Mouse (Mus musculus): Measurements from ENCODE around the gene Gm5460. TPM values are rescaled to one million over a fixed set of nuclear protein-coding genes. Genes with fewer than 3 reads are reported as not detected.

Gene Gm5460
- polyA plus RNA-seq, 1 experiment from 2014 or later = not detected

DNA sequence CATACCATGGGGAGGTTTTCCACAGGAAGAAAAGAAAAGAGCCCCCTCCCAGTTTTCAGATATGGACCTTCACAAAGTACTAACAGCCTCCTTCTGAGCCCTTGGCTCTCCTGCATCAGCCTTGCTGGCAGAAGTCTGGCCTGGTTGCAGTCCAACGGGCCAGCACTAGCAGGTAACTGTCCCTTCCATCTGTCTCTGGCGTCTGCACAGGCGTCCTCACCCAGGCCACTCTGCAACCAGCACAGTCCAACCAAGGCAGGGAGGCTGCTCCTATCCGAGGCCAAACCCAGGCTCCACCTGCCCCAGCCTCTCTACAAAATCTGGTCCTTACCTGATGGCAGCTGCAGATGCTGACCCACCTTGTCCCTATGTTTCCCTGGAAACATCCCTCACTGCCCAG, 24.6 kb upstream of the Gm5460 start:
- DNase-seq (ENCODE audit: low spot score) (no peak), ATAC-seq (ENCODE audit: low FRiP score, low TSS enrichment) (no peak)
- H3K4me2 ChIP-seq (replicated peaks; ENCODE audit: low read depth) = no peak overlapping the region
- no peak for TF ChIP-seq EP300 (optimal IDR thresholded peaks at IDR 0.05)
- TF ChIP-seq CTCF (IDR thresholded peaks at IDR 0.05; ENCODE audit: low read depth) = no peak
- 65% methylated on average over 4 of the region's 4 CpGs for WGBS
- no peaks in the 10 kb centered on the region for H3K36me3 ChIP-seq (ENCODE audit: control insufficient read depth, insufficient read depth, low read length)
- no peak overlapping the region for H3K9ac ChIP-seq (ENCODE audit: low read length)
- H3K27ac ChIP-seq (replicated peaks) = no peak overlapping the region
- H3K4me3 ChIP-seq (ENCODE audit: low read depth, low read length) = no peak overlapping the region
- no peaks in the 10 kb centered on the region for H3K4me1 ChIP-seq (replicated peaks; ENCODE audit: control insufficient read depth, insufficient read depth)
- no peaks in the 10 kb centered on the region for H3K9me3 ChIP-seq (ENCODE audit: control insufficient read depth, low read length)
- H3K27me3 ChIP-seq (ENCODE audit: control insufficient read depth, insufficient read depth, low read length) = no peaks in the 10 kb centered on the region

DNA sequence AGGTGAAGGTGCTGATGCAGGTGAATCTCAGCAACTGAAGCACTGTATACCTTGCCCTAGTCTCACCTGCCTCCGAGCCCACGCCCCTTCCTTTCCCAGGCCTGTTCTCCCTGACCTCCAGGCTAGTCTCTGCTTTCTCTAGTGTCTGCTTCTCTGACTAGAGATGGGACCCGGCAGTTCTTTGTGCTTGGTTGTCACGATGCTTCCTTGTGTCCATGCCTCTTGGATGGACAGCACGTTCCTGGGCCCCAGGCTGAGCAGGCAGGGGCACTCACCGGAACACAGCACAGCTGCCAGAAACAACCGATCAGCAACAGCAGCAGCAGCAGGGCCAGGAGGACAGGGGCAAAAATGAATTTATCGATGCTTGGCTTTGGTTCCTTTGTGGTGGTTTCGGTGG, 23.5 kb upstream of the Gm5460 start:
- Histone ChIP-seq H3K4me2 (replicated peaks; ENCODE audit: low read depth) (no peak overlapping the region), H3K4me3 (ENCODE audit: low read depth, low read length) (no peak overlapping the region), H3K27ac (replicated peaks) (no peak overlapping the region), H3K4me1 (replicated peaks; ENCODE audit: control insufficient read depth, insufficient read depth) (no peaks in the 10 kb centered on the region), H3K36me3 (ENCODE audit: control insufficient read depth, insufficient read depth, low read length) (no peaks in the 10 kb centered on the region), H3K9me3 (ENCODE audit: control insufficient read depth, low read length) (no peaks in the 10 kb centered on the region), H3K9ac (ENCODE audit: low read length) (no peak overlapping the region), H3K27me3 (ENCODE audit: control insufficient read depth, insufficient read depth, low read length) (no peaks in the 10 kb centered on the region)
- 86% methylated on average over 9 of the region's 9 CpGs for WGBS
- ATAC-seq (ENCODE audit: low FRiP score, low TSS enrichment) (no peak), DNase-seq (ENCODE audit: low spot score) (no peak)
- TF ChIP-seq CTCF (IDR thresholded peaks at IDR 0.05; ENCODE audit: low read depth) (no peak), EP300 (optimal IDR thresholded peaks at IDR 0.05) (no peak)

DNA sequence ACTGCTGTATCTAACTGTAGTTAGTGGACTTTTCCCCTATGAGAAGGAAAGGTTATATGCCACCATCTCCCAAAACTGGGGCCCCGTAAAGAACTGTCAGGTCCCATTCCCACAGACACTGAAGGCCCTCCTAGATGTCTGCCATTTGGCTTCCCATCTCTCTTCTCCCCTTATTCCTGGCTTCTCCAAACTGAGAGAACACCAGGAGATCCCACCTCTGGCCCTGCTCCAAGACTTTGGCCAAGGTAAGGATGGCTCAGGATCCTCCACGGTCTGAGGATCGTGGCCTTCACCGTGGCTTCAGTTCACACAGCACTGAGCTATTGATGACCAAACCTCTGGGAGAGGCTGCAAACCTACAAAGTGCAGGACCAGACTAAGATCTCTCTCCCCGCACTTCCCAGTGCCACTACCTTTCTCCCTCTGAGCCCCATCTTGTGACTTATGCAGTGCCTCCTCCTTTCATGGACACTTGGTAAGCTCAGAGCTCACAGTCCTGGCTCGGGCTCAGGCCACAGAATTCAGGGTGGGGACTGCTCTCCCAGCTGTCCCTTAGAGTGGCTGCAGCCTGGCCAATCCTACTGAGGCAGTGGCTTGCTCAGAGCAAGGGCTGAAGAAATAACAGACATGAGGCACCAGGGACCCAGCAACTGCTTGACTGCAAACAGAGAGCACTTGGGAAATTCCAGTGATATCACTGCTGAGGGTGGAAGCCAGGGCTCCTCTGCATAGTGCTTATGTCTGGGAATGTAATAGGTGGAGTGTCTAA, 22.9 kb upstream of the Gm5460 start:
- no peak overlapping the region for H3K27ac ChIP-seq (replicated peaks)
- ATAC-seq (ENCODE audit: low FRiP score, low TSS enrichment) (no peak), DNase-seq (ENCODE audit: low spot score) (no peak)
- H3K9ac ChIP-seq (ENCODE audit: low read length) = no peak overlapping the region
- no peaks in the 10 kb centered on the region for H3K9me3 ChIP-seq (ENCODE audit: control insufficient read depth, low read length)
- H3K27me3 ChIP-seq (ENCODE audit: control insufficient read depth, insufficient read depth, low read length) = no peaks in the 10 kb centered on the region
- no peaks in the 10 kb centered on the region for H3K4me1 ChIP-seq (replicated peaks; ENCODE audit: control insufficient read depth, insufficient read depth)
- no peak overlapping the region for H3K4me3 ChIP-seq (ENCODE audit: low read depth, low read length)
- TF ChIP-seq CTCF (IDR thresholded peaks at IDR 0.05; ENCODE audit: low read depth) (no peak), EP300 (optimal IDR thresholded peaks at IDR 0.05) (no peak)
- H3K4me2 ChIP-seq (replicated peaks; ENCODE audit: low read depth) = no peak overlapping the region
- 83% methylated on average over 6 of the region's 6 CpGs for WGBS
- H3K36me3 ChIP-seq (ENCODE audit: control insufficient read depth, insufficient read depth, low read length) = no peaks in the 10 kb centered on the region

DNA sequence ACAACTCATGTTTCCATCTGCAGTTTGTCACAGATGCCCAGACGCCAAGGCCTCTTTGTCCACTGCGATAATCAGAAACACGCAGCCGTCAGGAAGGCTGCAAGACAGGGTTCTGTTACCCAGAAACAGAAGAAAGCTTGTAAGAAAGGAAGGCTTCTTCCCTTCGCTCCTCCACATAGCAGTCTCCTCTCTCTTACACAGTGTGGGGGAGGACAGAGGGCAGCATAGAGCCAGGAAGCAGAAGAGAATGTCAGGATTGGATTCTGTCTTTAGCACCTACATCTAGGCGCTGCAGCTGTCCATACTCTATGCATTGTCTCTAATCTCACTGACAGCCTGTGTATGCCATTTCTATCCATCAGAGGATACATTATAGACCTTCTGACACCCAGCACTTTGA, 19.1 kb upstream of the Gm5460 start:
- Histone ChIP-seq H3K27me3 (ENCODE audit: control insufficient read depth, insufficient read depth, low read length) (no peaks in the 10 kb centered on the region), H3K27ac (replicated peaks) (no peak overlapping the region), H3K9ac (ENCODE audit: low read length) (no peak overlapping the region), H3K36me3 (ENCODE audit: control insufficient read depth, insufficient read depth, low read length) (no peaks in the 10 kb centered on the region), H3K4me3 (ENCODE audit: low read depth, low read length) (no peak overlapping the region), H3K4me1 (replicated peaks; ENCODE audit: control insufficient read depth, insufficient read depth) (no peaks in the 10 kb centered on the region), H3K9me3 (ENCODE audit: control insufficient read depth, low read length) (no peaks in the 10 kb centered on the region), H3K4me2 (replicated peaks; ENCODE audit: low read depth) (no peak overlapping the region)
- DNase-seq (ENCODE audit: low spot score) (no peak), ATAC-seq (ENCODE audit: low FRiP score, low TSS enrichment) (no peak)
- TF ChIP-seq EP300 (optimal IDR thresholded peaks at IDR 0.05) (no peak), CTCF (IDR thresholded peaks at IDR 0.05; ENCODE audit: low read depth) (peak; percentile 21; the same call in 1 of the 2 replicates)
- WGBS = 52% methylated on average over 6 of the region's 6 CpGs

DNA sequence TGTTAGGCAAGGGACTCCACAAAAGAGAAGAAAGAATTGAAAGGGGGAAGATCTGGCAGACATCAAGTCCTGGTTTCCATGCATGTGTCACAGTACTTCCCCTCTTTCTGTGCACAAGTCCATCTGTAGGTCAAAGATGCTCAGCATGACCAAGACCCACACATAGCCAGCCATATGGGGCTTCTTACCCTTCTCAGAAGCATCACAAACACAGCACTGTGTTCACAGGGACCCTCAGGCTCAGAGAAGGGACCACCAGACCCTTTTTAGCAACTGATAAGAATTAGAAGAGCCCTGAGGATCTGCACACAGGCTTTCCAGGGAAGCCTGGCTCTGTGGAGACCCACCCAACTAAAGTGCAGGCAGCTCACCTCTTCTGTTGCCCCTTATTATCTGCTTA, 16.5 kb upstream of the Gm5460 start:
- TF ChIP-seq EP300 (optimal IDR thresholded peaks at IDR 0.05) (no peak), CTCF (IDR thresholded peaks at IDR 0.05; ENCODE audit: low read depth) (no peak)
- no peaks in the 10 kb centered on the region for H3K27me3 ChIP-seq (ENCODE audit: control insufficient read depth, insufficient read depth, low read length)
- no peak overlapping the region for H3K9ac ChIP-seq (ENCODE audit: low read length)
- H3K4me1 ChIP-seq (replicated peaks; ENCODE audit: control insufficient read depth, insufficient read depth) = no peaks in the 10 kb centered on the region
- H3K4me3 ChIP-seq (ENCODE audit: low read depth, low read length) = no peak overlapping the region
- no peaks in the 10 kb centered on the region for H3K9me3 ChIP-seq (ENCODE audit: control insufficient read depth, low read length)
- H3K4me2 ChIP-seq (replicated peaks; ENCODE audit: low read depth) = no peak overlapping the region
- DNase-seq (ENCODE audit: low spot score) (no peak), ATAC-seq (ENCODE audit: low FRiP score, low TSS enrichment) (no peak; the same call in 1 of the 2 replicates)
- no peaks in the 10 kb centered on the region for H3K36me3 ChIP-seq (ENCODE audit: control insufficient read depth, insufficient read depth, low read length)
- H3K27ac ChIP-seq (replicated peaks) = no peak overlapping the region

DNA sequence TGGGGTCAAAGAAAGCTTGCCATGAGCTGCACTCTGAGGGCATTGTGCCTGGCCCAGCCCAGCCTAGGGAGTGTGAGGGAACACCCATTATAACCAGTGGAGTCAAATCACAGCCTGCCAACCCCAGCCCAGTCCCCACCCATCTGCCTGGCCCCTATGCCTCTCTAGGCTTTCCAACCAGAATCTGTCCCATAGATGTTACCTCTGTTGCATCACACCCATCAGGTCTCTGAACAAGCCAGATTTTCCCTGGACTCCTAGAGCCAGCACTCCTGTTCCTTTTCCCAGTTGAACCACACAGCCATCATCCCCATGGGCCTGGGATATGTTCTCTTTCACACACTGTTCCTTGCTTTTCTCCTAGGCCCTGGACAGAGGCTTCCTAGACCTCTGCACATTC, 15.1 kb upstream of the Gm5460 start:
- no peak for DNase-seq (ENCODE audit: low spot score)
- TF ChIP-seq EP300 (optimal IDR thresholded peaks at IDR 0.05) (no peak), CTCF (IDR thresholded peaks at IDR 0.05; ENCODE audit: low read depth) (no peak)
- ATAC-seq (ENCODE audit: low FRiP score, low TSS enrichment) = no peak

More for the DNA sequence above, 15.1 kb upstream of the Gm5460 start:
- no peaks in the 10 kb centered on the region for H3K4me1 ChIP-seq (replicated peaks; ENCODE audit: control insufficient read depth, insufficient read depth)
- H3K27ac ChIP-seq (replicated peaks) = no peak overlapping the region
- no peak overlapping the region for H3K9ac ChIP-seq (ENCODE audit: low read length)
- no peaks in the 10 kb centered on the region for H3K27me3 ChIP-seq (ENCODE audit: control insufficient read depth, insufficient read depth, low read length)
- no peak overlapping the region for H3K4me3 ChIP-seq (ENCODE audit: low read depth, low read length)
- no peaks in the 10 kb centered on the region for H3K36me3 ChIP-seq (ENCODE audit: control insufficient read depth, insufficient read depth, low read length)
- no peak overlapping the region for H3K4me2 ChIP-seq (replicated peaks; ENCODE audit: low read depth)
- no peaks in the 10 kb centered on the region for H3K9me3 ChIP-seq (ENCODE audit: control insufficient read depth, low read length)
